Mouse (Mus musculus): ENCODE results near the gene Kalrn.
A peak's percentile ranks its signal among the peaks of the same experiment; 100 is the strongest.

Kalrn gene

GRCm38 (mm10) chr16:34573151-34573802 is at the start of gene Kalrn:
Gene Kalrn (minus strand): TSS chr16:34573532.
- peak; percentile 22 to 29 for DNase-seq (ENCODE audit: low spot score in 2 of 2)

DNA sequence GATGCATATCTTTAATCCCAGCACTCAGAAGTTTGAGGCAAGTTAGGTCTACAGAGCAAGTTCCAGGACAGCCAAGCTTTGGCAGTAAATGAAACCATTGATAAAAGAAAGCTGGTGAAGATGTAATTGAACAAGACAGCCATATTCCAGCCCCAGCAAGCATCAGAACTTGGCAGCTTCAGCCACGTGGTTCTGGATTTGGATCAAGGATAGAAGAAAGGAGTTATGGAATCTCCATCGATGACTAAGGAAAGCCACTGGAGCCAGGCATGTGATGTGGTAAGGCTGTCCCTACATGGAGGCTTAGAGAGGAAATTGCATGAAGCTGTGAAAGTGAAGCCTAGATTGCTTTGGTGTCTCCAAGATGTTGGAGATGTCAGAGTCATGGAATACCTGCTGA is 40.7 kb upstream of the Kalrn start:
- DNase-seq (ENCODE audit: low spot score in 2 of 2), result no peak

- DNase-seq (ENCODE audit: low spot score in 2 of 2), result no peak
Observed at GRCm38 (mm10) chr16:34610137-34610536, 36.8 kb upstream of the Kalrn start.

DNA sequence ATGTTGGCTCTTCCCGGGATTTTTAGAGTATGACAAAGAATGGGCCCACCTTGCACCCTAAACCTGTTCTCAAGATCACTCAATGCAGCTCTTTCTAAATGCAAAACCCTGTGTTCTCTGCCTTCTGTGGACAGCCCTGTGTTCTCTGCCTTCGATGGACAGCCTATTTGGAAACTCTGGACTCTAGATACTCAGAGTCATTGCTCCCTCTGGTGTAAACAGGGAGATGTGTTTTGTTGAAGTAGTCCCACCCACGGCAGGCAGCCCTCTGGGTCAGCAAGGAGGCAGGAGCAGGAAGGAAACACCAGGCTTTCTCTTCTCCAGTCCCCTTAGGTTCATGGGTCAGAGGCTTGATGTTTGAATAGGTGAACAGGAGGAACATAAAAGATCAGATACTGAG is 32.3 kb upstream of the Kalrn start:
- no peak for DNase-seq (ENCODE audit: low spot score in 2 of 2)

GRCm38 (mm10) chr16:34603854-34604253 is 30.5 kb upstream of the Kalrn start:
- no peak for DNase-seq (ENCODE audit: low spot score in 2 of 2)

- no peak for DNase-seq (ENCODE audit: low spot score in 2 of 2)
Observed at GRCm38 (mm10) chr16:34603076-34603475, 29.7 kb upstream of the Kalrn start.

GRCm38 (mm10) chr16:34601954-34602353 is 28.6 kb upstream of the Kalrn start:
- no peak for DNase-seq (ENCODE audit: low spot score in 2 of 2)

GRCm38 (mm10) chr16:34595294-34595693 is 22.0 kb upstream of the Kalrn start:
- DNase-seq (ENCODE audit: low spot score in 2 of 2), result no peak

- DNase-seq (ENCODE audit: low spot score in 2 of 2), result no peak
Observed at GRCm38 (mm10) chr16:34594597-34595262, 21.4 kb upstream of the Kalrn start.

- no peak for DNase-seq (ENCODE audit: low spot score in 2 of 2)
Observed at GRCm38 (mm10) chr16:34592696-34593095, 19.4 kb upstream of the Kalrn start.

DNA sequence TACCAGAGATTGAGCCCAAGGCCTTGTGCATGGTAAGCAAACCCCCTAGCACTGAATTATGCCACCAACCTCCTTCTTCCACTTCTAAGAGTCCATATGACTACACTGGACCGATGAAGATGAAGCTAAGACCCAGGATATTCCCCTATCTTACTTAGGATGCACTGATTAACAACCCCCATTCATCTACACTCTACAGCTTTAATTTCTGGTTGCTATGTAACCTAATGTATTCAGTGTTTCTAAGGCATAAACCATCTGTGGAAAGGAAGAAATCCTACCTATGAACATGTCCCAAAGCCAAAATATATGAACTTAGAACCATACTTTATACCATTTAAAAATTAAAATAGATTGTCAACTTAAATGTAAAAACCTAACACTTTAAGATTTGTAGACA is 18.6 kb upstream of the Kalrn start:
- DNase-seq (ENCODE audit: low spot score in 2 of 2), result no peak

GRCm38 (mm10) chr16:34579671-34580326 is 6.5 kb upstream of the Kalrn start:
- DNase-seq (ENCODE audit: low spot score in 2 of 2), result no peak

DNA sequence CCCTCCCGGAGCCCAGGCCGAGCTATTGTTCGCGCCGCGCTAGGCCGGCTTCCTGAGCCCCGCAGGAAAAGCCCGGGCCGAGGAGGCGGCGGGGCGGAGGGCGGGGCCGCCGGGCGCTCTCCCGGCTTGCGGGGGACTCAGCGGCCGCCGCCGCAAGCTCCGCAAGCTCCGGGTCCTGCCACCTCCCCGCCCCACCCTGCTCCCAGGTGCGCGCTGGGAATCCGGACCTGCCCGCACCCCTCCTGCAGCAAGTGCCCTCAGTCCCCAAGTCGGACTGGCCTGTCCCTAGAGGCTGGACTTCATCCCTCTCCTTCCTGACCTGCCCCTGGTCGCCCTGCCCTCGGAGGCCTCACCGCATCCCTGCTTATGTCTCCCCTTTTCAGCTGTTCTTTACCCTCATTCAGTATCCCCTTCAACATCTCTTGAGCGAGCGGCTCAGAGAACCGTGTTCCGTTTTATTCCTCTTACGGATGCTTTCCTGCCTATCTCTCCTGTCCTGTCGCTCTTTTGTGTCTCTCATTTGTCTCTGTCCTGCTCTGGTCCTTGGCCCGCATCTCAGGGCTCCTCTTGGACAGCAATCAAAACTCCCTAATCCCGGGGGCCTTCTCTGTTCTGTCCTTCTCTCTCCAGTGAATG is 642 bp upstream of the Kalrn start:
- no peak for DNase-seq (ENCODE audit: low spot score in 2 of 2)

GRCm38 (mm10) chr16:34572406-34573150 is 754 bp downstream of the Kalrn start:
- no peak for DNase-seq (ENCODE audit: low spot score in 2 of 2)

GRCm38 (mm10) chr16:34571931-34572405 is 1.4 kb downstream of the Kalrn start:
- no peak for DNase-seq (ENCODE audit: low spot score in 2 of 2)

GRCm38 (mm10) chr16:34569897-34570296 is 3.4 kb downstream of the Kalrn start:
- DNase-seq (ENCODE audit: low spot score in 2 of 2), result no peak

DNA sequence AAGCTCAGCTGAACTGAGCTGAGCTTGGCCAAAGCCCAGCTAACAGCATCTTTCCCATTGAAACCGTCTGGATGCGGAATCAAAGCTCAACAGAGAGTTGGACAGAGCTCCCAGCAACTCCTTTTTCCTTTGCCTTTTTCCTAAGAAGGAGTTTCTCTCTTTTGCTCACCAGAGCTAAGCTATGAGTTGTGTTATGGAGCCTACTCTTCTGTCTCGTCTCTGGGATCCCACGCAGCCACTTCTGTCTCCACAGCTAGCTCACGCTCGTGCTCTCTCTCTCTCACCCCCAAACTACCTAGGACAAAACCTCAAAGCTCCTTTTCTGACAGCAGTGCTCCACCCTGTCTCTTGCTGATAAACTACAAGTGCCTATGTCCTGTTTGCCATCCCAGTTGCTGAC is 4.5 kb downstream of the Kalrn start:
- no peak for DNase-seq (ENCODE audit: low spot score in 2 of 2)

DNA sequence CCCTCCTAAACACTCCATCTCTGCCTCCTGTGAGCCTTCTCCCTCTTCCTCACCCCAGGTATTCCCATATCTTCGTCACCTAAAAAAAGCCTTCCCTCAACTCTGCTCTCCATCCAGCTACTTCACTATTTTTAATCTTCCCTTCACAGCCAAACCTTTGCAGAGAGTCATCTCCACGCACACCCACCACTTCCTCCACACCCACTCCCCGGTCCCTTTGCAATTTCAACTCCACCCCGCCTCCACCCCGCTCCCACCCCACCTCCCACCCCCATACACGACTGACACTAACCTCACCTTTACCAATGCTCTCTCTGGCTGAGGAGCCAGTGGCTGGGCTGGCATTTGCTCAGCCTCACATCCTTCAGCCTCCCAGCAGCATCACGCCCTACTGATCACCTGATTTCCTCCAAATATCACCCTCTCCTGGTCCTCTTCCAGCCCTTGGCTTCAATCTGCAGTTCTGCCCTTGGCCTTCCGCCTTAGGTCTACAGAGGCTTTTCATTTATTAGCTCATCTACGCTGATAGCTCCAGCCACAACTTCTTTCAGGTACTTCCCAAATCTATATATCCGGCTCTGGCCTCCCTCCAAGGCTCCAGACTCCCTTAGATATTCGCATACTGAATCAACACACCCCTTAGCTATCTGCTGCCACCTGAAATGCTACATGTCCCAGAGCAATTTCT is 9.6 kb downstream of the Kalrn start:
- DNase-seq (ENCODE audit: low spot score in 2 of 2), result no peak

DNA sequence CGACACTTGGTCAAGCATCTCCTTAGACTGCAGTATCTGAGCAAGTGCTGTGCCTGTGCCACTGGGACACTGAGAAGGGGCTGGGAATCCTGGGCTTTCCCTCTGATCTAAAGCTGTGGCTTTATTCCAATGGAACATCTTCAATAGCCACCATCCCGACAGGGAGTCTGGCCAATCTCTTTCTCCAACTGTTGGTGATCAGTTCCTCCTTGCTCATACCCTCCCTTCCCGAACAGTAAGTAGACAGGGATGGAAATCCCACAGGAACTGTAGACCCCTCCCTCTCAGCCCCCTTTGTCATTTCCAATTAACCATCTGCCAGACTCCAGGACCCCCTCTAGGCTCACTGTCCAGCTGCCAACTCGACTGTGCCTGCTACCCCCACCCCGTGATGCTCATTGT is 11.6 kb downstream of the Kalrn start:
- DNase-seq (ENCODE audit: low spot score in 2 of 2), result no peak

GRCm38 (mm10) chr16:34560814-34561213 is 12.5 kb downstream of the Kalrn start:
- DNase-seq (ENCODE audit: low spot score in 2 of 2), result no peak

GRCm38 (mm10) chr16:34560411-34560810 is 12.9 kb downstream of the Kalrn start:
- no peak for DNase-seq (ENCODE audit: low spot score in 2 of 2)
